ENCODE assay signal across 8 mouse cellular contexts in the genomic region with DNA sequence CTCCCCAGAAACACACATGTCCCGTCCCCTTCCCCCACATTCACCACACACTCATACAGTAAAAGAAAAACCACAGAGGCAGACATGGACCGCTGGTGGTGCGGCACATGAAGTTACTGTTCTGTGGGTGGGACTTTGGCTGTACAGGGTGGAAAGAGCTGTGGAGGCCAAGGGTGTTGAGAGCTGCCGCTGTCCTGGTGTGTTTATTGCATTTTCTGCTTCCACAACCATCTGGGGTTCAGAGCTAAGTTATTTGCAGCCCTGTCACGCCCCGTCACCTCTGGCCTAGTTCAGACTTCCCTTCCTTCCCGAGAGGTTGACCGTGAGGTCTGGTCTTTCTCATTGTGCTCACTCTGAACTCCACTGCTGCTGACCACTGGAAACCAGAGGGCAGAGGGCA. TPM values are rescaled to one million over a fixed set of nuclear protein-coding genes. Genes with fewer than 3 reads are reported as not detected.
DNase-seq lines count a peak whose midpoint lies in the region; ATAC-seq lines count a peak whose summit lies in the region.

No protein-coding gene starts in this region.

- WGBS in neural tube, embryonic 11.5 days: 47% methylated on average over 8 of the region's 8 CpGs
- WGBS in kidney, embryonic 15.5 days: 12% methylated on average over 8 of the region's 8 CpGs

- no peaks in the 10 kb centered on the region for H3K4me1 ChIP-seq in neural tube, embryonic 11.5 days (ENCODE audit: control insufficient read depth, insufficient read depth, low read length)
- H3K4me1 ChIP-seq in kidney, embryonic 15.5 days: peaks cover 12% of the 10 kb centered on the region

- no peak overlapping the region for H3K4me2 ChIP-seq in neural tube, embryonic 11.5 days (ENCODE audit: low read depth)
- peak overlapping the region; percentile 30 for H3K4me2 ChIP-seq in kidney, embryonic 15.5 days

- H3K9ac ChIP-seq in neural tube, embryonic 11.5 days (ENCODE audit: low read length): peak overlapping the region; percentile 4; the same call in 1 of the 2 replicates
- no peak overlapping the region for H3K9ac ChIP-seq in kidney, embryonic 15.5 days

- no peak overlapping the region; the same call in 1 of the 2 replicates for H3K27ac ChIP-seq in neural tube, embryonic 11.5 days (ENCODE audit: low read depth, low read length)
- H3K27ac ChIP-seq in kidney, embryonic 15.5 days: peak overlapping the region; percentile 60

- H3K36me3 ChIP-seq in neural tube, embryonic 11.5 days (ENCODE audit: control insufficient read depth, insufficient read depth, low read length): no peaks in the 10 kb centered on the region
- no peaks in the 10 kb centered on the region for H3K36me3 ChIP-seq in kidney, embryonic 15.5 days

- no peak overlapping the region for H3K4me3 ChIP-seq in neural tube, embryonic 11.5 days (ENCODE audit: low read depth, low read length)
- H3K4me3 ChIP-seq in kidney, embryonic 15.5 days (replicated peaks): no peak overlapping the region

- H3K27me3 ChIP-seq in neural tube, embryonic 11.5 days (ENCODE audit: control insufficient read depth, insufficient read depth, low read length): no peaks in the 10 kb centered on the region
- H3K27me3 ChIP-seq in kidney, embryonic 15.5 days: no peaks in the 10 kb centered on the region

- ATAC-seq in neural tube, embryonic 11.5 days (ENCODE audit: insufficient read depth, low FRiP score, low TSS enrichment): no peak
- ATAC-seq in kidney, embryonic 15.5 days (replicated peaks; ENCODE audit: low FRiP score): 0 out of 2 replicates have a peak, but pooled peaks have one; percentile 60

- no peak for DNase-seq in neural tube, embryonic 11.5 days (ENCODE audit: low spot score)
- DNase-seq in neural tube, embryonic 10.5 days (ENCODE audit: extremely low spot score, low spot score): no peak
- DNase-seq in heart, adult 18-20 months: peak; percentile 73 to 90
- DNase-seq in lung, postnatal 36 days: peak; percentile 70
- no peak for DNase-seq in frontal cortex, postnatal 25 days (ENCODE audit: low spot score in 2 of 2)
- DNase-seq in cerebellum, postnatal 10 days: no peak
- DNase-seq in cerebellum, postnatal 25 days: no peak

- 0 out of 2 replicates have a peak, but pooled peaks cover 2% of the 10 kb centered on the region for H3K9me3 ChIP-seq in neural tube, embryonic 11.5 days (ENCODE audit: control insufficient read depth, low read length)
- 0 out of 2 replicates have a peak, but pooled peaks cover 3% of the 10 kb centered on the region for H3K9me3 ChIP-seq in kidney, embryonic 15.5 days (replicated peaks)

RNA-seq across cellular contexts. Expression of a gene that starts 17.6 kb away (rescaled TPM):
- polyA plus RNA-seq in neural tube, embryonic 11.5 days (2014; fragmentation: Nextera tagmentation; extraction: Ambion mirVana): 6.9 and 7.0 TPM in 2 replicates
- total RNA-seq in heart, adult 18-20 months (2021): 1 to 10 TPM; 4.2 to 5.1 TPM
- 5.4 and 8.7 TPM in 2 replicates for polyA plus RNA-seq in kidney, embryonic 15.5 days (2015; fragmentation: Nextera tagmentation; extraction: Ambion mirVana)

RNA-seq across cellular contexts. Expression of a gene that starts 31.0 kb away (rescaled TPM):
- 2.5 TPM in 2 replicates for polyA plus RNA-seq in neural tube, embryonic 11.5 days (2014; fragmentation: Nextera tagmentation; extraction: Ambion mirVana)
- total RNA-seq in heart, adult 18-20 months (2021): 10 to 100 TPM; 13.4 to 16.4 TPM
- 5.9 and 7.2 TPM in 2 replicates for polyA plus RNA-seq in kidney, embryonic 15.5 days (2015; fragmentation: Nextera tagmentation; extraction: Ambion mirVana)

RNA-seq across cellular contexts. Expression of a gene that starts 40.2 kb away (rescaled TPM):
- polyA plus RNA-seq in neural tube, embryonic 11.5 days (2014; fragmentation: Nextera tagmentation; extraction: Ambion mirVana): 27.7 and 29.4 TPM in 2 replicates
- total RNA-seq in heart, adult 18-20 months (2021): 10 to 100 TPM; 17.5 to 18.6 TPM
- 26.7 and 32.9 TPM in 2 replicates for polyA plus RNA-seq in kidney, embryonic 15.5 days (2015; fragmentation: Nextera tagmentation; extraction: Ambion mirVana)

RNA-seq across cellular contexts. Expression of a gene that starts 57.2 kb away (rescaled TPM):
- polyA plus RNA-seq in neural tube, embryonic 11.5 days (2014; fragmentation: Nextera tagmentation; extraction: Ambion mirVana): 1.7 and 1.9 TPM in 2 replicates
- total RNA-seq in heart, adult 18-20 months (2021): 10 to 100 TPM; 19.6 to 34.9 TPM
- polyA plus RNA-seq in kidney, embryonic 15.5 days (2015; fragmentation: Nextera tagmentation; extraction: Ambion mirVana): 13.6 and 18.2 TPM in 2 replicates

Comparison
In these comparisons a context has a peak if more than half of its experiments do, and no peak if none do; other contexts are left out.
1. DNase-seq: peak in heart, adult 18-20 months (2 of 2) and lung, postnatal 36 days (single experiment); none in neural tube, embryonic 11.5 days (single experiment), neural tube, embryonic 10.5 days (single experiment), frontal cortex, postnatal 25 days (0 of 2), cerebellum, postnatal 10 days (0 of 2) and cerebellum, postnatal 25 days (0 of 2).